Mouse (Mus musculus) kidney, postnatal 0 days (tissue): Measurements from ENCODE around the gene 5830411N06Rik. TPM values are rescaled to one million over a fixed set of nuclear protein-coding genes. Genes with fewer than 3 reads are reported as not detected.

Experiments
- ATAC-seq: fragments of 200-750 bp; cut with Nextera tagmentation; replicated peaks from 2 replicates; pipeline ENCODE4 v1.8.0; 2017; ENCODE audit warnings: low read depth, moderate number of reproducible peaks, moderate TSS enrichment, moderate library complexity; ENCODE audit not compliant: low FRiP score
- DNase-seq: peaks from one replicate; pipeline ENCODE4 v3.0.0-alpha.2; 2016; ENCODE audit warnings: low spot score
- H3K27ac ChIP-seq: fragments of 300-500 bp; sonication (generic); 2 replicates; pipeline ENCODE4 v1.5.1; 2014; ENCODE audit warnings: mild to moderate bottlenecking
- H3K27me3 ChIP-seq: fragments of 300-500 bp; sonication (generic); 2 replicates; pipeline ENCODE4 v1.6.1; 2014; ENCODE audit warnings: low read length, mixed read lengths; ENCODE audit not compliant: insufficient read depth
- H3K36me3 ChIP-seq: fragments of 300-500 bp; sonication (generic); 2 replicates; pipeline ENCODE4 v1.6.1; 2014; ENCODE audit warnings: low read length, mixed read lengths; ENCODE audit not compliant: insufficient read depth
- H3K4me1 ChIP-seq: fragments of 300-500 bp; sonication (generic); replicated peaks from 2 replicates; pipeline ENCODE4 v1.6.1; 2014; ENCODE audit warnings: antibody characterized with exemption, low read length, mixed read lengths; ENCODE audit not compliant: insufficient read depth
- H3K4me2 ChIP-seq: fragments of 300-500 bp; sonication (generic); 2 replicates; pipeline ENCODE4 v1.6.1; 2014; ENCODE audit warnings: mild to moderate bottlenecking, low read length, moderate library complexity, mixed read lengths
- H3K4me3 ChIP-seq: fragments of 300-500 bp; sonication (generic); replicated peaks from 2 replicates; pipeline ENCODE4 v1.5.1; 2014; ENCODE audit warnings: low read depth, low read length
- H3K9ac ChIP-seq: fragments of 300-500 bp; sonication (generic); 2 replicates; pipeline ENCODE4 v1.6.1; 2014; ENCODE audit warnings: low read depth, low read length
- H3K9me3 ChIP-seq: fragments of 300-500 bp; sonication (generic); replicated peaks from 2 replicates; pipeline ENCODE4 v1.6.1; 2016; ENCODE audit warnings: low read length, inconsistent platforms, mixed read lengths
- CTCF ChIP-seq: IDR thresholded peaks from 2 replicates; pipeline ENCODE4 v1.5.1; 2016; ENCODE audit warnings: antibody characterized with exemption, low read depth, mild to moderate bottlenecking, moderate library complexity
- WGBS: fragments of 180-500 bp; shearing (Covaris S2); extraction: QIAGEN DNeasy Blood & Tissue Kit; methylation state at CpG from one replicate; pipeline ENCODE4 v1.1.7; 2014; 5-methylcytosine and 5-hydroxymethylcytosine counted together
- polyA plus RNA-seq: library from polyadenylated mRNA; unstranded; fragments of >200 nt; fragmentation: Nextera tagmentation; extraction: Ambion mirVana; gene quantifications from 2 replicates; pipeline ENCODE4 v1.2.1, GENCODE M21; 2015

Gene 5830411N06Rik
- polyA plus RNA-seq, 1 experiment from 2014 or later = not detected

DNA sequence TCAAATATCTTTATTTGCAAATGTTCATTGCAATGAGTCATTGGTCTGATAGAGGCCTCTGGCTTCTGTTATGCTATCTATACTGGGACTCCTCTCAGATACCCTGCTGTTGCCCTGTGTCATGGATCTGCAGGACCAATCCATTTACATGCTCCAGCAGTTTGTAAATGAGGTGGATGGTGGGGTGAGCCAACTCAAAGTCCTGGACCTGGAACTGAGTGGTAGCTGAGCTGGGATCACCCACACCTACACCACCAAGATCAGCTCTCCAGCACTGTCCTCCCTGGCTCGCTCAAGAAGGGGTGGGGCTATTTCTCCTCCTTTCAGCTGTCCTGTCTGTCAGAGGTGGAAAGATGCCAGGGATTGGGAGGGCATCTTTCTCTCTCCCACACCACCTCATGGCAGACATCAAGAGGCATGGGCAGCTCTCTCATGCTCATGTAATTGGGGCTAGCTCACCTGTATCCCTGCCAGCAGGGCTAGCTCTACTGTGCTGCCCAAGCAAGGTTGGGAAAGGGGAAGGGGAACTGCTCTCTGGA lies 82.8 kb downstream of the 5830411N06Rik start:
- ATAC-seq = no peak
- Histone ChIP-seq H3K9me3 (no peaks in the 10 kb centered on the region), H3K4me1 (no peaks in the 10 kb centered on the region), H3K36me3 (no peaks in the 10 kb centered on the region), H3K4me2 (no peak overlapping the region), H3K9ac (no peak overlapping the region), H3K27ac (no peak overlapping the region), H3K4me3 (no peak overlapping the region), H3K27me3 (no peaks in the 10 kb centered on the region)
- no peak for TF ChIP-seq CTCF
- WGBS = 25% methylated on average over 1 of the region's 1 CpGs
- no peak for DNase-seq

DNA sequence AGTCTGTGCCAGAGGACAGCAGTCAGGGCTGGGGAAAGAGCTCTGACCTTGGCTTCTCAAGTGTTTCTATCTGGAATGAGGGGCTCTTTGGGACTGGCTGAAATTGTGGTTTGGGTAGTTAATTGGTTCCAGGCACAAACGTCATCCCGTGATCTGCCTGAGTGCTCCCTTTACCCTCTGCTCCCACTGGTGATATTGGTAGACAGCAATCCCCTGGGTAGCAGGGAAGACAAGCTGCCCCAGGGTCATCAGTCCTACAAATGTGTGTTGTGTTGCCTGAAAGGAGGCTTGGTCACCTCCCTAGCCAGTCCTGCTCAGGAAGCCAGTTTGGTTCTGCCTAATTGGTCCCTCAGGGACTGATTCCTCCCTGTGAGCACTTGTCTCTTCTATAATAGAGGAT lies 86.6 kb downstream of the 5830411N06Rik start, which contains the start of gene Olfr527:
Gene Olfr527 (plus strand): TSS at position 301 of the 400 bp plus-strand sequence.
- no peak for DNase-seq
- Histone ChIP-seq H3K4me1 (no peaks in the 10 kb centered on the region), H3K27ac (no peak within 1 kb of the TSS), H3K36me3 (no peaks in the 10 kb centered on the region), H3K4me2 (no peak within 1 kb of the TSS), H3K27me3 (no peaks in the 10 kb centered on the region), H3K9me3 (no peaks in the 10 kb centered on the region), H3K9ac (no peak within 1 kb of the TSS), H3K4me3 (no peak within 1 kb of the TSS)
- ATAC-seq = no peak
- 73% methylated on average over 2 of the region's 2 CpGs for WGBS
- TF ChIP-seq CTCF = no peak

Other genes starting within 250 kb of the 5830411N06Rik start
- 35.0 TPM in 2 replicates for gene Zfp511, start 210.9 kb upstream of the 5830411N06Rik start, polyA plus RNA-seq
- 34.4 and 39.5 TPM in 2 replicates for gene Tubgcp2, start 210.6 kb upstream of the 5830411N06Rik start, polyA plus RNA-seq
- gene Msx3, start 198.2 kb upstream of the 5830411N06Rik start, polyA plus RNA-seq = not detected in 2 replicates
- 0.89 and 1.1 TPM in 2 replicates for gene Caly, start 164.7 kb upstream of the 5830411N06Rik start, polyA plus RNA-seq
- 3.9 and 6.2 TPM in 2 replicates for gene Prap1, start 153.9 kb upstream of the 5830411N06Rik start, polyA plus RNA-seq
- gene Fuom, start 144.8 kb upstream of the 5830411N06Rik start, polyA plus RNA-seq = 86.8 and 88.4 TPM in 2 replicates
- gene Paox, start 131.5 kb upstream of the 5830411N06Rik start, polyA plus RNA-seq = 21.0 and 22.9 TPM in 2 replicates
- 236 and 241 TPM in 2 replicates for gene Echs1, start 130.8 kb upstream of the 5830411N06Rik start, polyA plus RNA-seq
- 29.9 and 30.4 TPM in 2 replicates for gene Mtg1, start 109.7 kb upstream of the 5830411N06Rik start, polyA plus RNA-seq
- 0.13 and 0.16 TPM in 2 replicates for gene Sprn, start 92.4 kb upstream of the 5830411N06Rik start, polyA plus RNA-seq
- gene Olfr522, start 82.5 kb upstream of the 5830411N06Rik start, polyA plus RNA-seq = not detected in 2 replicates
- not detected in 2 replicates for gene Olfr523, start 74.1 kb upstream of the 5830411N06Rik start, polyA plus RNA-seq
- not detected in 2 replicates for gene Olfr524, start 41.3 kb upstream of the 5830411N06Rik start, polyA plus RNA-seq
- gene Cd163l1, start 29.0 kb upstream of the 5830411N06Rik start, polyA plus RNA-seq = 0.05 TPM in 2 replicates
- not detected in 2 replicates for gene Olfr525, start 73.6 kb downstream of the 5830411N06Rik start, polyA plus RNA-seq
- gene Olfr527, start 86.7 kb downstream of the 5830411N06Rik start, polyA plus RNA-seq = not detected in 2 replicates
- not detected in 2 replicates for gene Olfr60, start 114.4 kb downstream of the 5830411N06Rik start, polyA plus RNA-seq
- gene Olfr530, start 129.0 kb downstream of the 5830411N06Rik start, polyA plus RNA-seq = not detected in 2 replicates
- gene Olfr531, start 155.6 kb downstream of the 5830411N06Rik start, polyA plus RNA-seq = not detected in 2 replicates
- not detected in 2 replicates for gene Olfr532, start 174.4 kb downstream of the 5830411N06Rik start, polyA plus RNA-seq
- gene Olfr533, start 216.1 kb downstream of the 5830411N06Rik start, polyA plus RNA-seq = not detected in 2 replicates
- not detected in 2 replicates for gene Olfr535, start 236.9 kb downstream of the 5830411N06Rik start, polyA plus RNA-seq